Mouse (Mus musculus) heart, postnatal 4 days (tissue): ENCODE measurements around the gene Sh2b2. TPM values are rescaled to one million over a fixed set of nuclear protein-coding genes. Genes with fewer than 3 reads are reported as not detected.
"Not testable (repeated sequence)": the region's sequence is repeated elsewhere in the genome, so short reads cannot be mapped to it uniquely, and the experiment has no call there.

Source experiments
- DNase-seq: peaks from one replicate; pipeline ENCODE4 v3.0.0; 2021
- total RNA-seq, 2 experiments: library from RNA; stranded (reverse); gene quantifications; 2 replicates each; pipeline ENCODE4 v1.2.3; 2021

The Sh2b2 gene
- total RNA-seq, 2 experiments from 2014 or later = 2.3 to 2.5 TPM

DNA sequence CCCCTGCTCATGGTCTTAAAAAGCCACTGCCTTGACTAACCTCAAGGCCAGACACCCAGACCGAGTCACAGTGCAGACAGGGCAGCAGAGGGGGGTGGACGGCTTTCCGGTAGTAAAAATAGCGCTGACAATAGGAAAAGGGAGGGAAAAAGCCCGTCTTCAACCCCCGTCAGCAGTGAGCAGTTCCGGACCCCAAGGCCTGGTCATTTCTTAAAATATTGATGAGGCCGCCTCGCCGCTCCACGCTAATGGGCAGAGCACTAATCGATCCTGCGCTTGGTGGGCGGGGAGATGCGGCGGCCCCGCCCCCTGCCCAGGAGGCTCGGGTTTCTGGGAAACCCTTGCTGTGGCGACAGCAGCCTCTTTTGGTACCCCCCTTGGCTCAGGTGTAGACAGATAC is 8.7 kb downstream of the Sh2b2 start:
- DNase-seq = no peak

- DNase-seq = no peak
Observed at GRCm38 (mm10) chr5:136236611-136237010, 9.7 kb downstream of the Sh2b2 start.

GRCm38 (mm10) chr5:136230348-136231035 is 15.9 kb downstream of the Sh2b2 start:
- no peak for DNase-seq

GRCm38 (mm10) chr5:136226246-136226876 is 20.0 kb downstream of the Sh2b2 start:
- DNase-seq = no peak

- no peak for DNase-seq
Observed at GRCm38 (mm10) chr5:136218585-136218984, 27.8 kb downstream of the Sh2b2 start.

DNA sequence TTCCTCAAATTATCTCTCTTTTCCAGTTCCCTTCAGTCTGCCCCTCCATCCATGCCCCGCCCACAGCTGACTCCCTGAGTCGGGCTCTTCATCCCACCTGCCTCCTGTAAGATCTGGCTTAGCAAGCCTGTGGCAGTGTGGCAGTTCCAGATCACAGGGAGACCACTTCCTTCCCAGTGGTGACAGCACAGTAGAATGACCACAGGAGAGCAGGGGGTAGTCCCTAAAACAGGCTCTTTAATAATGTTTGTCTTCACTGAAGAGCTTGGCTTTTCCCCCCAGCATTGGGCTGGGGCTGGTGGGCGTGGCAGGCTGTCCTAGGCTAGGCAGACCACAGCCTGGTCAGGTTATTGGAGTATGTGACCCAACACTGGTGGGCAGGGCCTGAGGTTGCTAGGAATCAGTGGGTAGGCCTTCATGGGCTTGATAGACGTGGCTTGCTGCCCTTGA is 28.4 kb downstream of the Sh2b2 start:
- no peak for DNase-seq

GRCm38 (mm10) chr5:136217004-136217665 is 29.2 kb downstream of the Sh2b2 start:
- DNase-seq = no peak

GRCm38 (mm10) chr5:136215958-136216357 is 30.4 kb downstream of the Sh2b2 start:
- DNase-seq = peak; percentile 30

DNA sequence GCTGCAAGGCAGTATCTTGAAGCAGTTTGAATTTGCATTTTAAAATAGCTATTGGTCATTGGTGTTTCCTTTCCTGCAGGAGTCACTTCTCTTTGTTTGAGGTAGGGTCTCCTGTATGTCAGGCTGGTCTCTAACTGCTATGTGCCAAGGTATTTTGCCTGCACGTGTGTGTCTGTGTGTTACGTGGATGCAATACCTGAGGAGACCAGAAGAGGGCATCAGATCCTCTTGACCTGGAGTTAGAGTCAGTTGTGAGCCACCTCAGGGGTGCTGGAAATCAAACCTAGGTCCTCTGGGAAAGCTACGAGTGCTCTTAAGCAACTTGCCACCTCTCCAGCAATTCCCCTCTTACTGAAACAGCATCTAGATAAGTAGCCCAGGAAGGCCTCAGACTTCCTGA is 31.1 kb downstream of the Sh2b2 start:
- no peak for DNase-seq

- no peak for DNase-seq
Observed at GRCm38 (mm10) chr5:136213716-136214115, 32.6 kb downstream of the Sh2b2 start.

DNA sequence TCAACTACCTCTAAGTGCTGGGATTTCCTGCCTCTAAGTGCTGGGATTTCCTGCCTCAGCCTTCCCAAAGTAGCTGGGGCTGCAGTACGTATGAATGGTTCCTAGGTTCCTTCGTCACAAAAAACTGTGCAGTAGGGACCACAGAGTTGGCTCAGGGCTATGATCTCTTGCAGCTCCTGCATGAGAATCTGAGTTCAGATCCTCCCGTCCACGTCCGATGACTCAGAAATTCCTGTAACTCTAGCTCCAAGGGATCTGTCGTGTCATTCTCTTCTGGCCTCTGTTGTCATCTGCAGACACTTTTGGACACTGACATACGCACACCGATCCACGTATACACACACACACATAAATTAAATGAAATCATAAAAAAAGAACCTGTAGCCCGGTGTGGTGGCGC is 33.6 kb downstream of the Sh2b2 start:
- DNase-seq = no peak

- not testable (repeated sequence) for DNase-seq
Observed at GRCm38 (mm10) chr5:136211341-136212102, 34.8 kb downstream of the Sh2b2 start.

- DNase-seq = no peak
Observed at GRCm38 (mm10) chr5:136210549-136210948, 35.8 kb downstream of the Sh2b2 start.

GRCm38 (mm10) chr5:136201832-136202231 is 44.5 kb downstream of the Sh2b2 start:
- DNase-seq = peak; percentile 78

GRCm38 (mm10) chr5:136199526-136199925 is 46.8 kb downstream of the Sh2b2 start:
- no peak for DNase-seq

DNA sequence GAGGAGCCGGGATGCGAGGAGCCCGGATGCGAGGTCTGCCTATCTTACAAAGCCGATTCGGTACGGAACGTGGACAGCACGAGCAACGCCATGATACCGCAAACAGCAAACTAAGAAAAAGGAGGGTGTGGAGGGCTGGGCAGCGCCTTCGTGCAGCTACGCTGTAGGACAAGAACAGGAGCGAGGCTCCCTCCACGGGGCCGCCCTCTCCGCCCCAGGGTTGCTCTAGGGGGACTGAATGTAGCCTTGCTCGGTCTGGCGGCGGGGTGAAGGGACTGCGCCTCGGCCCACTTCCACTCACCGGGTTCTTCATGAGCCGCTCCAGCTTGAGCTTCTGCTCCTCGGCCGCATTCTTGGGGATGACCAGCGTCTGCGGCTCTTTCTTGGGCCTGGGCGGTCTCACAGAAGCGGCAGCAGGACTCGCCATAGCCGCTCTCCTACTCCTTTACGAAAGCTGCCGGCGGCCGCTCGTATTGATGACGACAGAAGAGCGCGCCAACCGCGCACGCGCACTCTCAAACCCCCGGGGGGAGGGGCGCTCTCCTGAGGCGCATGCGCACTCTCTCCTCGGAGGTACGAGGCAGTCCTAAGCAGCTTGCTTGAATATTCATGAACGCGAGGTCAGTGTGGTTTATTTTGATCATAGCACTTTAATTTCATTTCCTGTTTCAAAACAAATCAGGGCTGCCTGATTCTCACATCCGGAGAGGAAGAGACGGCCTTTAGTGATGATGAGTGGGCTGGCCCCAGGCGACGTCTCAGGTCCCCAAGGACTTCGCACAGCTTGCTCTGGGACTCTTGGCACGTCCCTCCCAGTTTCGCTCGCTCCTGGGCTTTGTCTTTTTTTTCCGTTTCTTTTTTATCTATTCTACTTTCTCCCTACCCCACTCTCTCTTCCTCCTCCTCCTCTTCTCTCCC is 47.6 kb downstream of the Sh2b2 start, which contains the start of gene Prkrip1:
TSS of gene Prkrip1 (minus strand) at position 490 of the 918 bp plus-strand sequence.
- DNase-seq = peak; percentile 95

DNA sequence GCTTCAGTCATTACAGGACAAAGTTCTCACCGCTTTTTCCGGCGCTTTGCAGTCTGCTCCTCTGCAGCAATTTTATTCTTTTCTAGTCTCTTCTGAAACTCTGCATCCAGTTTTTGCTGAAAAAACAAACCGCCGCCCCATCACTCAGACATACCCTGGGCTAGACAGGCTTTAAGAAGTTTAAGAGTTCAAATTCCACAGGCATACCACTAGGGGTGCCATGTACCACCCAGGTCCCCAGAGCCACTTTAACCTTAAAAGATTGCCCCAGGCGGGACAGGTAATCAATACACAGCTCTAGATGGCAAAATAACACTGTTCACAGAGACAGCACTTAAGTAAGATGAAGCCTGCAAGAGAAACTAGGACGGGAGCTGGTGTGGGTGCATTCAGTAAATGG is 54.5 kb downstream of the Sh2b2 start:
- DNase-seq = no peak

DNA sequence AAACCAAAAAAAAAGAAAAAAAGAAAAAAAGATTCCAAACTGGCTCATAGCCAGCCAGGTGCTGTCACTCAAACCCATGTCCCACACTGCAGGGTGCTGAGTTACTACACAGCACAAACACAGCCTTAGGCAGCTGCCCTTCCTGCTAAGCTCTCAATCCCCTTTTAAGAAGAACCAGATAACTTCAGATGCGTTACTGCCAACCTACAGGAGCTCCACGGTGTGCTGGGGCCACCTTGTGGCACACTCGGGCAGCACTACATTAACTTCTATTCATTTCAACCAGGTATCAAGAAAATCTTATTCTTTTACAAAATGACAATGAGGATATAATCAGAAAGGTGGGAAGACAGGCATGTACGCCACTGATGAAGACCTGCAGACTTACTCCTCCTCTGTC is 59.6 kb downstream of the Sh2b2 start:
- peak; percentile 66 for DNase-seq

DNA sequence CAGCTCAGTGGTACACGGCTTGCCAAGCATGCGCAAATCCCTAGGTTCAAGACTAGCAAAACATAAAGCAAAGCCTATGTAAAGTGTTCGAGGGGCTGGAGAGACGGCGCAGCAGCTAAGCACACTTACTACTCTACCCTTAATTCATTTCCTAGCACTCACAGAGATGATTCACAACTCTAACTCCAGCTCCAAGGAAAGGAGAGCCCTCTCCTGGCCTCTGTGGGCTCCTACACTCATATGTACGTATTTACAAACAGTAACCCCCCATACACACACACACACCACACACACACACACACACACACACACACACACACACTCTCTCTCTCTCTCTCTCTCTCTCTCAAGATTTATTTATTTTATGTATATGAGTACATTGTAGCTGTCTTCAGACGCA is 62.6 kb downstream of the Sh2b2 start:
- DNase-seq = no peak

- DNase-seq = no peak
Observed at GRCm38 (mm10) chr5:136182830-136183229, 63.5 kb downstream of the Sh2b2 start.

DNA sequence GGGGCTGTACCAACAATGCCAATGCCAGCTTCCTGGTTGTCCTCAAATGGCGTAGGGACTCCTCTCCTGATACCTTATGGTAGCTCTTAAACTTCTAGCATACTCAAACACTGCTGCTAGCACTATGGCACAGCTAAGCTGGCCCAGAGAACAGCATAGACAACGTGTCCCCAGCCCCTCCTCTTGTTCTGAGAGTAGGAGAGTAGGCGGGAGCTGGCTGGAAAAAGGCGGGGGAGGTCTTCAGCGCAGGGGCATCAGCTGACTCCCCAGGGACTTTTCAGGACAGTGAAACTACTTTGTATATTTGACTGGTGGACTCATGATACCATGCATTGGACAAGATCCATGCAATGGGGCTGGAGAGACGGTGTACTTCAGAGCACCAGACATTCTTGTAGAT is 64.3 kb downstream of the Sh2b2 start:
- DNase-seq = no peak

- DNase-seq = no peak
Observed at GRCm38 (mm10) chr5:136181197-136181596, 65.2 kb downstream of the Sh2b2 start.
